Mouse (Mus musculus) stomach, postnatal 0 days (tissue): ENCODE measurements around the gene Gnat1.

ENCODE experiments used
- CTCF ChIP-seq: IDR thresholded peaks from 2 replicates; pipeline ENCODE4 v1.5.1; 2016; ENCODE audit warnings: antibody characterized with exemption, low read depth, mild to moderate bottlenecking, moderate library complexity
- EP300 ChIP-seq: optimal IDR thresholded peaks from 2 replicates; pipeline ENCODE3; 2016; ENCODE audit warnings: antibody characterized with exemption

DNA sequence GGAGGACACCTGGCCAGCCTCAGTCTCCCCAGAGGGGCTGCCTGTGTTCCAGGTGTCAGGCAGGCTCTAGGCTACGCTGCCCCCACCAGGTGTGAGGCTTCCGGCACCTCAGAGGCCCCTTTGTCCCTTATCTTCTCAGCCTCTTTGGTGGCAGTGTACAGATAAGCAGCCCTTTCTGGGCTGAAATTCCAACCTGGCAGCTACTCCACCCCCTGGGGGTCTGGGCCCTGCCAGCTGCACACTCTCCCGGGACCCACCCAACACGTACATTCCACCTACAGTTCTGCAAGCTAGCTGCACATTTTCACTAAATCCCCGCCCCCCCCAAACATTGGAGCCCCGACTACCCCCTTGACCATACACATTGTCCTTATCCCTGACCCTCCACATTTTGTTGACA, 43.8 kb upstream of the Gnat1 start:
- no peak; the same call in 1 of the 2 replicates for TF ChIP-seq CTCF
- TF ChIP-seq EP300: no peak
